Mouse (Mus musculus) G1E (cell line): ENCODE results near the gene Ptprh.

Experiments
- CTCF ChIP-seq: IDR thresholded peaks from 2 replicates; pipeline ENCODE4 v1.5.1; 2012; ENCODE audit warnings: low read depth, low read length, inconsistent platforms, mixed read lengths
- GATA1 ChIP-seq: IDR thresholded peaks from 2 replicates; pipeline ENCODE4 v1.6.1; 2012; ENCODE audit warnings: borderline replicate concordance, low read length, inconsistent platforms, mixed read lengths
- GATA2 ChIP-seq: IDR thresholded peaks from 2 replicates; pipeline ENCODE4 v1.6.1; 2012; ENCODE audit warnings: low read depth, low read length, inconsistent platforms, borderline replicate concordance
- POLR2AphosphoS5 ChIP-seq: IDR thresholded peaks from 2 replicates; pipeline ENCODE4 v1.6.1; 2012; ENCODE audit warnings: low read depth, low read length, inconsistent platforms; ENCODE audit not compliant: insufficient replicate concordance
- TAL1 ChIP-seq: conservative IDR thresholded peaks from 2 replicates; pipeline ENCODE4 v1.6.1; 2012; ENCODE audit warnings: low read depth, low read length, inconsistent platforms, mixed read lengths

- TF ChIP-seq CTCF (no peak), GATA1 (no peak), TAL1 (no peak), GATA2 (no peak), POLR2AphosphoS5 (no peak)
Measured at GRCm38 (mm10) chr7:4521231-4522003, 82.4 kb downstream of the Ptprh start.
